Mouse (Mus musculus) embryonic facial prominence, embryonic 15.5 days (tissue): ENCODE results near the gene Prkaa2. TPM values are rescaled to one million over a fixed set of nuclear protein-coding genes. Genes with fewer than 3 reads are reported as not detected.

Source experiments
- ATAC-seq: fragments of 200-750 bp; cut with Nextera tagmentation; 2 replicates; pipeline ENCODE4 v1.8.0; 2017; ENCODE audit warnings: low read depth, moderate TSS enrichment; ENCODE audit not compliant: insufficient number of reproducible peaks, low FRiP score, low TSS enrichment
- H3K27ac ChIP-seq: fragments of 300-500 bp; sonication (generic); replicated peaks from 2 replicates; pipeline ENCODE4 v1.5.1; 2015; ENCODE audit warnings: mild to moderate bottlenecking, inconsistent platforms
- H3K27me3 ChIP-seq: fragments of 300-500 bp; sonication (generic); 2 replicates; pipeline ENCODE4 v1.6.1; 2015; ENCODE audit warnings: inconsistent platforms
- H3K36me3 ChIP-seq: fragments of 300-500 bp; sonication (generic); 2 replicates; pipeline ENCODE4 v1.6.1; 2015; ENCODE audit warnings: mild to moderate bottlenecking, inconsistent platforms
- H3K4me1 ChIP-seq: fragments of 300-500 bp; sonication (generic); 2 replicates; pipeline ENCODE4 v1.6.1; 2015; ENCODE audit warnings: inconsistent platforms
- H3K4me2 ChIP-seq: fragments of 300-500 bp; sonication (generic); replicated peaks from 2 replicates; pipeline ENCODE4 v1.6.1; 2015; ENCODE audit warnings: mild to moderate bottlenecking, inconsistent platforms
- H3K4me3 ChIP-seq: fragments of 300-500 bp; sonication (generic); replicated peaks from 2 replicates; pipeline ENCODE4 v1.5.1; 2015; ENCODE audit warnings: mild to moderate bottlenecking, inconsistent platforms
- H3K9ac ChIP-seq: fragments of 300-500 bp; sonication (generic); 2 replicates; pipeline ENCODE4 v1.6.1; 2015; ENCODE audit warnings: inconsistent platforms
- H3K9me3 ChIP-seq: fragments of 300-500 bp; sonication (generic); replicated peaks from 2 replicates; pipeline ENCODE4 v1.6.1; 2016; ENCODE audit warnings: inconsistent platforms
- WGBS: fragments of 180-500 bp; shearing (Covaris S2); methylation state at CpG from one replicate; pipeline ENCODE4 v1.1.7; 2015; 5-methylcytosine and 5-hydroxymethylcytosine counted together
- polyA plus RNA-seq: library from polyadenylated mRNA; unstranded; fragments of >200 nt; fragmentation: Nextera tagmentation; extraction: Ambion mirVana; gene quantifications from 2 replicates; pipeline ENCODE4 v1.2.1, GENCODE M21; 2015

Prkaa2 gene
- polyA plus RNA-seq, 1 experiment from 2014 or later = 3.0 TPM

- no peaks in the 10 kb centered on the region for H3K9me3 ChIP-seq
- no peak overlapping the region for H3K4me3 ChIP-seq
- no peaks in the 10 kb centered on the region for H3K36me3 ChIP-seq
- no peak overlapping the region for H3K9ac ChIP-seq
- WGBS = 70% methylated on average over 4 of the region's 4 CpGs
- no peaks in the 10 kb centered on the region for H3K4me1 ChIP-seq
- no peaks in the 10 kb centered on the region for H3K27me3 ChIP-seq
- no peak overlapping the region for H3K27ac ChIP-seq
- no peak for ATAC-seq
- H3K4me2 ChIP-seq = no peak overlapping the region
Observed at GRCm38 (mm10) chr4:105133350-105134050, 23.8 kb upstream of the Prkaa2 start.

DNA sequence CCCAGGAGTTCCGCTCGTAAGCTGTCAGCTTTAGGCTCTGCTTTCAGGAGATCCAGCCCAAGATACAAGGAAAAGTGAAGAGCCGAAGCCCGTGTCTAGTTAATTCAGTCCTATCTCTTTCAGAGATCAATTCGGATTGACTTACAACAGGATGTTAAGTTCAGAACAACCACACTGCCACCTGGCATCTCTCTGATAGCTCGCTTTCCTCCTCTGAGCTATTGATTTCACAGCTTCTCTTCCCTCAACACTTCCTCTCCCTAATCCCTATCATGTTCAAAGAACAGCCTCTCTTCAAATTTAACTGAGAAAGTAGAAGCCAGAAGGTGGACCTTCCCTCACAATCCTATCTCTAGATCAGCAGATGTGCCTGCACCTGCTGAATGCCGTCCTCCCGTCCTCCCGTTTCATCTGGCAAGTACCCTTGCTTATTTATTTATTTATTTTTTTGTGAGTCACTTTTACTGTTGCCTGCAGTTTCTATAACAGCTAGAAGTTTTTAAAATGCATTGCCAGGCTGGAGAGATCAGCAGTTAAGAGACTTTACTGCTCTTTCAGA, 22.1 kb upstream of the Prkaa2 start:
- no peaks in the 10 kb centered on the region for H3K27me3 ChIP-seq
- H3K4me2 ChIP-seq = no peak overlapping the region
- no peak for ATAC-seq
- no peaks in the 10 kb centered on the region for H3K4me1 ChIP-seq
- no peak overlapping the region for H3K27ac ChIP-seq
- H3K36me3 ChIP-seq = no peaks in the 10 kb centered on the region
- 69% methylated on average over 9 of the region's 9 CpGs for WGBS
- H3K9me3 ChIP-seq = no peaks in the 10 kb centered on the region
- H3K4me3 ChIP-seq = no peak overlapping the region
- no peak overlapping the region for H3K9ac ChIP-seq

- Histone ChIP-seq H3K4me2 (no peak overlapping the region), H3K9me3 (no peaks in the 10 kb centered on the region), H3K27ac (no peak overlapping the region), H3K4me1 (no peaks in the 10 kb centered on the region), H3K4me3 (no peak overlapping the region), H3K9ac (no peak overlapping the region), H3K36me3 (no peaks in the 10 kb centered on the region), H3K27me3 (no peaks in the 10 kb centered on the region)
- 67% methylated on average over 7 of the region's 7 CpGs for WGBS
- ATAC-seq = no peak
Observed at GRCm38 (mm10) chr4:105129212-105129611, 19.5 kb upstream of the Prkaa2 start.

- no peak for ATAC-seq
- 46% methylated on average over 8 of the region's 8 CpGs for WGBS
- 0 out of 2 replicates have a peak, but pooled peaks cover 4% of the 10 kb centered on the region for H3K27me3 ChIP-seq
Observed at GRCm38 (mm10) chr4:105122429-105122828, 12.7 kb upstream of the Prkaa2 start.

GRCm38 (mm10) chr4:105121081-105121480, 11.4 kb upstream of the Prkaa2 start:
- H3K9ac ChIP-seq = no peak overlapping the region
- no peaks in the 10 kb centered on the region for H3K36me3 ChIP-seq
- H3K27me3 ChIP-seq = 0 out of 2 replicates have a peak, but pooled peaks cover 4% of the 10 kb centered on the region
- H3K27ac ChIP-seq = no peak overlapping the region
- no peaks in the 10 kb centered on the region for H3K4me1 ChIP-seq
- H3K4me2 ChIP-seq = no peak overlapping the region
- ATAC-seq = no peak
- no peaks in the 10 kb centered on the region for H3K9me3 ChIP-seq
- no peak overlapping the region for H3K4me3 ChIP-seq
- 67% methylated on average over 6 of the region's 6 CpGs for WGBS

More at GRCm38 (mm10) chr4:105122429-105122828, 12.7 kb upstream of the Prkaa2 start:
- Histone ChIP-seq H3K4me2 (no peak overlapping the region), H3K9me3 (no peaks in the 10 kb centered on the region), H3K4me1 (no peaks in the 10 kb centered on the region), H3K36me3 (no peaks in the 10 kb centered on the region), H3K27ac (no peak overlapping the region), H3K9ac (no peak overlapping the region), H3K4me3 (no peak overlapping the region)

DNA sequence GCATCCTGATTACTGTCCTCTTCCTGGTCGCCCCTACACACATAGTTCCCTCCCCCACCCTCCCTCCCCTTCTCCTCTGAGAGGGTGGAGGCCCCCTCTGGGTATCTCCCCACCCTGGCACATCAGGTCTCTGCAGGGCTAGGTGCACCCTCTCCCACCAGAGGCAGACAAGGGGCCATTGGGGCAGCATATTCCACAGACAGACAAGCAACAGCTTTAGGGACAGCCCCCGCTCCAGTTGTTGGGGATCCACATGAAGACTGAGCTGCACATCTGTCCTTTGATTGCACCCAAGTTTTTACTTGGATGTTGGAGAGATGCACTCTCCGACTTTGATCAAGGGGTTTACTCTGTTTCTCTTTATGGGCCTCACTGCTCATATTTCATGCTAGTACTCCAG, 3.8 kb upstream of the Prkaa2 start:
- Histone ChIP-seq H3K9ac (no peak overlapping the region), H3K4me3 (no peak overlapping the region), H3K4me1 (peaks cover 13% of the 10 kb centered on the region; the same call in 1 of the 2 replicates), H3K36me3 (no peaks in the 10 kb centered on the region), H3K27ac (no peak overlapping the region), H3K27me3 (peaks cover 5% of the 10 kb centered on the region; the same call in 1 of the 2 replicates), H3K4me2 (no peak overlapping the region), H3K9me3 (no peaks in the 10 kb centered on the region)
- ATAC-seq = no peak
- WGBS = 71% methylated on average over 3 of the region's 3 CpGs

GRCm38 (mm10) chr4:105113042-105113441, 3.4 kb upstream of the Prkaa2 start:
- 75% methylated on average over 5 of the region's 5 CpGs for whole genome bisulfite sequencing

DNA sequence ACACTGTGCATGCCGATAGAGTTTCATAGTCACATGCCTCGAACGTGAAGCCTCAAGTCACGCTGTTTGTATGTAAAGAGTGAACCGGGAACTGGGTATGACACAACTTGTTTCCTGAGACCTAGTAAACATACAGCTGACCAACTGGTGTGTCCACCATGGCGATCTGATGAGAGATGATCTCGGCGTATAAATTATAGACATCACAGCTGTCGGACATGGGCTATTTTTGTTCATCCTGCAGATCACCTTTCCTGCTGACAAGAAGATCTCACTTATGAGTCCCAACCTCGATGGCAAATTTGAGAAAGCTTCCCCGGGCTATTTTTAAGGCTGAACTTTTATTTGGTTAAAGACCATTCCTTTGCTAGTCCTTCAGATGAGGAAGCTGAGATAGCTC, 2.1 kb upstream of the Prkaa2 start:
- 67% methylated on average over 11 of the region's 11 CpGs for WGBS
- no peak overlapping the region for H3K4me3 ChIP-seq
- H3K4me1 ChIP-seq = peaks cover 17% of the 10 kb centered on the region; the same call in 1 of the 2 replicates
- no peak overlapping the region for H3K4me2 ChIP-seq
- peaks cover 5% of the 10 kb centered on the region; the same call in 1 of the 2 replicates for H3K27me3 ChIP-seq
- no peak for ATAC-seq
- H3K9ac ChIP-seq = no peak overlapping the region
- H3K9me3 ChIP-seq = no peaks in the 10 kb centered on the region
- no peak overlapping the region for H3K27ac ChIP-seq
- H3K36me3 ChIP-seq = no peaks in the 10 kb centered on the region

More at GRCm38 (mm10) chr4:105113042-105113441, 3.4 kb upstream of the Prkaa2 start:
- Histone ChIP-seq H3K4me2 (no peak overlapping the region), H3K27me3 (peaks cover 5% of the 10 kb centered on the region; the same call in 1 of the 2 replicates), H3K9me3 (no peaks in the 10 kb centered on the region), H3K9ac (no peak overlapping the region), H3K36me3 (no peaks in the 10 kb centered on the region), H3K4me3 (no peak overlapping the region), H3K27ac (no peak overlapping the region), H3K4me1 (peaks cover 17% of the 10 kb centered on the region; the same call in 1 of the 2 replicates)
- no peak for ATAC-seq

DNA sequence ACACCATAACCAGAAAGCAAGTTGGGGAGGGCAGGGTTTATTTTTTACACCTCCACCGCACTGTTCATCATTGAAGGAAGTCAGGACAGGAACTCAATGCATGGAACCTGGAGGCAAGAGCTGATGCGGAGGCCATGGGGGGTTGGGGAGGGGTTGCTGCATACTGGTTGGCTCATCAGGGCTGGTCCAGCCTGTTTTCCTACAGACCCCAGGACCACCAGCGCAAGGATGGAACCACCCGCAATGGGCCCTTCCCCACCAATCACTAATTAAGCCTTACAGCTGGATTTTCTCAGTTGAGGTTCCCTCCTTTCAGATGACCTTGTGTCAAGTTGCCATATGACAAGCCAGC, 970 bp upstream of the Prkaa2 start:
- Histone ChIP-seq H3K4me2 (peak overlapping the region; percentile 96), H3K36me3 (no peaks in the 10 kb centered on the region), H3K27me3 (peaks cover 5% of the 10 kb centered on the region; the same call in 1 of the 2 replicates), H3K9me3 (no peaks in the 10 kb centered on the region), H3K4me1 (peaks cover 17% of the 10 kb centered on the region; the same call in 1 of the 2 replicates), H3K9ac (no peak overlapping the region), H3K4me3 (peak overlapping the region; percentile 70), H3K27ac (no peak overlapping the region)
- no peak for ATAC-seq
- 60% methylated on average over 4 of the region's 4 CpGs for WGBS

- WGBS = 3% methylated on average over 24 of the region's 24 CpGs
- Histone ChIP-seq H3K9ac (peak overlapping the region; percentile 57), H3K36me3 (no peaks in the 10 kb centered on the region), H3K9me3 (no peaks in the 10 kb centered on the region), H3K4me3 (peak overlapping the region; percentile 70), H3K27ac (peak overlapping the region; percentile 44; the same call in 1 of the 2 replicates), H3K27me3 (peaks cover 5% of the 10 kb centered on the region; the same call in 1 of the 2 replicates), H3K4me2 (peak overlapping the region; percentile 96), H3K4me1 (peaks cover 17% of the 10 kb centered on the region; the same call in 1 of the 2 replicates)
- ATAC-seq = peak; percentile 49
Observed at GRCm38 (mm10) chr4:105109990-105110683, 447 bp upstream of the Prkaa2 start.

DNA sequence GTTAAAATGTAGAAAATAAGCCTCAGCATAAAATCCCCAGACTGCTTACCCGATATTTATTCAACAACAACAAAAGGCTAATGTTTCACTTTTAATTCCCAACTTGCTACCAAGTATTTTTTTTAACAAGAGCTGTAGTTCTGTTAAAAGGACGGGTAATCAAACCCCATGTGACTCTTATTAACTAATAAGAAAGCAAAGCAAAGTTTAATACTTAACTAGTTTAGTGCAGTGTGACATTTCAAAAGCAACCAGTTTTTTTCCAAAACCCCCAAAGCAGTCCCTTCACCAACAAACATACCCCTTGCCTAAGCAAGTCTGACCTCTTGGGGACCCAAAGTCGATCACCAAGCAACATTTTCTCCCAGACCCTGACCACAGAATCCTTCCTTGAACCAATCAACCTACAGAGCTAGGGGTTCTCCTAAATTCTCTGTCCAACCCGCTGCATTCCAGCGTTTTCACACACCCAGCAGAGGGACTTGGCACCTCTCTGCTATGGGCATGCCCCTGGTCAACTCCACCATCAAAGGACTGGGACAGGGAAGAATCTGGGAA, 970 bp downstream of the Prkaa2 start:
- Histone ChIP-seq H3K4me2 (peak overlapping the region; percentile 96), H3K4me1 (peaks cover 17% of the 10 kb centered on the region; the same call in 1 of the 2 replicates), H3K36me3 (no peaks in the 10 kb centered on the region), H3K9ac (no peak overlapping the region), H3K9me3 (no peaks in the 10 kb centered on the region), H3K27ac (no peak overlapping the region), H3K27me3 (peaks cover 5% of the 10 kb centered on the region; the same call in 1 of the 2 replicates), H3K4me3 (peak overlapping the region; percentile 70)
- WGBS = 7% methylated on average over 5 of the region's 5 CpGs
- no peak for ATAC-seq
